Mouse (Mus musculus) heart, adult 2 months (tissue): ENCODE measurements around the gene 3110082I17Rik.

Source experiments
- CTCF ChIP-seq: fragments of 200-600 bp; IDR thresholded peaks from 2 replicates; pipeline ENCODE4 v1.8.1; 2022; ENCODE audit warnings: antibody characterized with exemption, mild to moderate bottlenecking, moderate library complexity
- EP300 ChIP-seq: fragments of 200-500 bp; IDR thresholded peaks from 2 replicates; pipeline ENCODE4 v1.6.1; 2011; ENCODE audit warnings: low read depth, low read length, control low read depth; ENCODE audit not compliant: insufficient read depth
- POLR2A ChIP-seq: fragments of 200-500 bp; IDR thresholded peaks from 2 replicates; pipeline ENCODE4 v1.6.1; 2011; ENCODE audit warnings: mild to moderate bottlenecking, low read depth, low read length, control low read depth; ENCODE audit not compliant: insufficient read depth

DNA sequence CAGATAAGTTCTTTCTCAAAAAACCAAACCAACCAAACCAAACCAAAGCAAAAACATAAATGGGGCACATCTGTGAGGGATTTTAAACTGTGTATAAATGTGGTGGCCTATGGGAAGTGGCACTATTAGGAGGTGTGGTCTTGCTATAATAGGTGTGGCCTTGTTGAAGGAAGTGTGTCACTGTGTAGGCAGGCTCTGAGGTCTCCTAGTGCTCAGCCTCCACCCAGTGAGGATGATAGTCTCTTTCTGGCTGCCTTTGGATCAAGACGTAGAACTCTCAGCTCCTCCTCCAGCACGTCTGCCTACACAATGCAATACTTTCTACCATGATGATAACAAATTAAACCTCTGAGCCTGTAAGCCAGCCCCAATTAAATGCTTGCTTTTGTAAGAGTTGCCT, 6.0 kb upstream of the 3110082I17Rik start:
- TF ChIP-seq CTCF (no peak), POLR2A (no peak), EP300 (no peak)
